Mouse (Mus musculus) liver, embryonic 14.5 days (tissue): ENCODE results near the gene Gprc5a.

Experiments
- CTCF ChIP-seq: IDR thresholded peaks from 2 replicates; pipeline ENCODE4 v1.5.1; 2016; ENCODE audit warnings: antibody characterized with exemption, low read depth, control low read depth
- EP300 ChIP-seq: IDR thresholded peaks from 2 replicates; pipeline ENCODE4 v1.6.1; 2016; ENCODE audit warnings: antibody characterized with exemption, low read depth

GRCm38 (mm10) chr6:135040275-135040871 is 25.1 kb upstream of the Gprc5a start:
- TF ChIP-seq EP300 = no peak
- no peak for TF ChIP-seq CTCF
